Mouse (Mus musculus): ENCODE results near the gene Mcl1.
"Not testable (repeated sequence)": the region's sequence is repeated elsewhere in the genome, so short reads cannot be mapped to it uniquely, and the experiment has no call there.

The Mcl1 gene

GRCm38 (mm10) chr3:95668589-95669308 lies 10.2 kb downstream of the Mcl1 start:
- no peak for DNase-seq

DNA sequence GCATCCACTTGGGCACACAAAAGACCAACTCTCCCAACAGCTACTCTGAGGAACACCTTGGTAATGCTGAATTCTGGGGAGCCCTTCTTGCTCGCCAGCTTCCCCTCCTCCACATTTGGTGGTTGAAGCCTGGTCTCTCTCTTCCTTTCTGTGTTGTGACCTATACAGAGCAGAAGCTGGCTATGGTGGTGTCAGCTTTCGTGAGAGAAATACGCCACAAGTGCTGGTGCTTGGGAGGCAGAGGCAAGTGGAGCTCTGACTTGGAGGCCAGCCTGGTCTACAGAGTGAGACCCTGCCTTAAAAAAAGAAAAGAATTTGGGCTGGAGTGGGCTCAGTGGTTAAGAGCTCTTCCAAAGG lies 10.7 kb downstream of the Mcl1 start:
- DNase-seq = no peak

- not testable (repeated sequence) for DNase-seq
Measured at GRCm38 (mm10) chr3:95670419-95670818, 11.8 kb downstream of the Mcl1 start.

DNA sequence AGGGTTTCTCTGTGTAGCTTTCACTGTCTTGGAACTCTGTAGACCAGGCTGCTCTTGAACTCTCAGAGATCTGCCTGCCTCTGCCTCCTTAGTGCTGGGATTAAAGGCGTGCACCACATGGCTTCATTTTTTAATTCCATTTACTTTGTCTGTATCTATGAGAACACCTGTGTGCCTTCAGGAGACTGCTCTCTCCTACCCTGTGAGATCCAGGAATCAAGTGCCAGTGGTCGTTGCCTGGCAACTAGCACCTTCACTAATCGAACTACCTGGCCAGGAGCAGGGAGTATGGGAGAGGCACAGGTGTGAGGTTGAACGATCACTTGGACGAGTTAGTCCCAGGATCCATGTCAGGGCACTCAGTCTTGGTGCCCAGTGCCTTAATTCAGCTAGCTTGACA lies 12.6 kb downstream of the Mcl1 start:
- DNase-seq = no peak

DNA sequence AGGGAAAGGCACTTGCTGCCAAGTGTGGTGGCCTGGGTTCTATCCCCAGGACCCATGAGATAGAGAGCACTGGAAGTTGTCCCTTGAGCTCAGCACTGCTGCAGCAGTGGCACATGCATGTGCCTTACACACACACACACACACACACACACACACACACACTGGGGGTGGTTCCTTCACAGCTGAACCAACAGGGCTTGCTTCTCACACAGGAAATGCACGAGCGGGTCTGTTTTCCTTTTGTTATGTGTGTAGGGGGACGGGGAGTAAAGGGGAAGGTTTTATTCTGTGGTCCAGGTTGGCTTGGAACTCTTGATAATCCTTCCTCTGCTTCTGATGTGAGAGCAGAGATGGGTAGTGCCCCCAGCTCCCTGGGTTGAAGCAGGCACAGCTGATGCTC lies 13.9 kb downstream of the Mcl1 start:
- DNase-seq = no peak

GRCm38 (mm10) chr3:95672861-95673706 lies 14.5 kb downstream of the Mcl1 start:
- no peak for DNase-seq

GRCm38 (mm10) chr3:95673707-95674211 lies 15.2 kb downstream of the Mcl1 start:
- DNase-seq = no peak

GRCm38 (mm10) chr3:95674236-95674635 lies 15.6 kb downstream of the Mcl1 start:
- DNase-seq = no peak

DNA sequence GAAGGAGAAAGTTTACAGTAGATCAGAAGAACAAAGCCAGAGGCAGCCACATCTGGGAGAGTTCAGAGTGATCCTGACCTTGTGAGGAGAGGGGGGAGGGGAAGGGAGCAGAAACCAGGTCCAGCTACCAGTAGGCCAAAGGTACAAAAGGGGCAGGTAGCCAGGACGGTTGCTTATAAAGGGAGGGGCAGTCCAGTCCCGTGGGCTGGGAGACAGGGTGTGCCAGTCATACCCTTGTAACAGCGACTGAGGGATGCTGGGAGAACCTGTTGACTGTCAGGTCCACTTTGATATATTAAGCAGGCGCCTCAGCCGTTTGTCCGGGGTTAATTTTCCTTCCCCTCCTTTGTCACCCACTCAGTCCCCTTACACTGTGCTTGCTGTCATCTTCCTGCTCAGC lies 16.2 kb downstream of the Mcl1 start:
- no peak for DNase-seq

- peak; percentile 76 to 79 for DNase-seq
Measured at GRCm38 (mm10) chr3:95675301-95676092, 16.9 kb downstream of the Mcl1 start.

DNA sequence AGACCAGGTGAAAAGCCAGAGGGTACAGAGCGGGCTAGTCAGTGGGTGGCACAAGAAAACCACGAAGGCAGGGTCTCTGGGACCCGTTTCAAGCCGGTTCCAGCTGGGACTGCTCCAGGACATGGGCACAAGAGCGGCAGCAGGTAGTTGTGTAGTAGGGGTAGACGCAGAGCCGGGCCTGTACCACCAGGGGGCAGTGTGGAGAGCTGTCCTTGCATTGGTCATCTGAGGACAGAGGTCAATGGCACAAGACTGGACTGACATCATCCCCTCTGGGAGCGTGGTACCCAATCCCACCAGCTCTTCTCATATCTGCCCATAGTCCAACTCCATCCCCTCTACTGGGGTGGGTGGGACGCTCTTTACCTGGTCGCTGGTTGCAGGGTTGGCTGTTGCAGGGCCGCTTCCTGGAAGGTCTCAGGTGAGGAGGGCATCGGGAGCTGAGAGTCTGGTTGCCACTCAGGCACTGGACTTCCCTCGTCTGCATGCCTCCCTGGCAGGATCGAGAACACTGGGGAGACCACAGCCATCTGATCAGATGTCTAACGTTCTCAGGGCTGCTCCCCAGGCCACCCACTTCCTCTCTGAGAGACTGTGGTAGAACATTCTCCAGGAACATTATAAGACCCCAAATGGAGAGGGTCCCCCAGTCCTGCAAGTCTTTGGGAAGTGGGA lies 18.3 kb downstream of the Mcl1 start:
- DNase-seq = peak; percentile 68 to 87

GRCm38 (mm10) chr3:95677420-95678090 lies 19.0 kb downstream of the Mcl1 start:
- no peak for DNase-seq

DNA sequence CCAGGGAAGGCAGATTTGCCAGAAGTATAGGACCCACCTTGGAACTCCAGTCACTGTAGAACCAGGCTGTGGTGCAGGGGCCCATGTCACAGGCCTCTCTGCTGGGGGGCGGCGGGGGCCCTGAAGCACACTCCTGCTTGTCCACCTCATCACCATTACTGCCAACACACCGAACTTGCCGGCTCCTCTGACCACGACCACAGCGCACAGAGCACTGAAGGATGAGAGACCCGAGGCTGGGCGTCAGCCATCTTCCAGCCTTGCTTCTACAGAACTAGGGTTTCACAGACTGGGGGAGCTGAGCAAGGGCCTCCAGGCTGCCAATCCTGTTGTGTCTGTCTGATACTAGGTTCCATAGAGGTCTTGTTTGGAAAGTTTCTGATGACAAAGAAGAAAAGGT lies 21.0 kb downstream of the Mcl1 start:
- DNase-seq = no peak

DNA sequence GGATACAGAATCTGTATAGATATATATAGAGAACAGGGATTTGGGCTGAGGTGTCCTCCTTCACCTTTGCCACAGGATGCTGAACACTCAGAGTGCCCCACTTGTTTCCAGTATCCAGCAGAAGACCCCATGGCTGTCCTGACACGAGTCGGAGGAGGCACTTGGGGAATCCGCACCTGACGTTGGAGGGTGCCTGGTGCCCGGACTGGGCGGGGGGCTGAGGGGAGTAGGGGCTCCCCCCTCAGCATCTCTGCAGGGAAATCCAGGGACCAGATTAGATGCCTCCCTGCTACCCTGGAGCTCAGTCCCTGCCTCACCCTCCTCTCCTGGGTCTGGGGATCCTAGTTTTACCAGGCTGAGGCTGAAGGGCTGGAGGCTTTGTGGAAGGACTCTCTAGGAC lies 22.1 kb downstream of the Mcl1 start:
- DNase-seq = no peak

- DNase-seq = no peak
Measured at GRCm38 (mm10) chr3:95681365-95681764, 22.8 kb downstream of the Mcl1 start.

- no peak for DNase-seq
Measured at GRCm38 (mm10) chr3:95682878-95683277, 24.3 kb downstream of the Mcl1 start.

DNA sequence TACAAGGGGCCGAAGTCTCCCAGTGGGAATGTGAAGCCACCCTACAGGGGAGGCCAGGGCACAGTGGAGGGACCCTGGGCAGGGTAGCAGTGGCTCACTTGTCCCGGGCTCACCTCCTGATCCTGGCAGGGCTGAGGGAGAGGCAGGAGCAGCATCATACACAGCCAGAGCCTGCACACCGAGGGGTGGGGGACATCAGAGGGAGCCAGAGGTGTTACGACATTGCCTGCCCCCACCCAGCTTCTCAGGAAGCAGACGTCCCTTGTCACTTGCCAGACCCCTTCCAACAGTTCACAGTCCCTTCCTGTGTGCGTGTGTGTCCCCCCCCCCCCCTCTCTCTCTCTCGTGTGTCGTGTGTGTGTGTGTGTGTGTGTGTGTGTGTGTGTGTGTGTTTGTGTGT lies 26.3 kb downstream of the Mcl1 start:
- DNase-seq = no peak

GRCm38 (mm10) chr3:95685301-95685700 lies 26.7 kb downstream of the Mcl1 start:
- DNase-seq = no peak

DNA sequence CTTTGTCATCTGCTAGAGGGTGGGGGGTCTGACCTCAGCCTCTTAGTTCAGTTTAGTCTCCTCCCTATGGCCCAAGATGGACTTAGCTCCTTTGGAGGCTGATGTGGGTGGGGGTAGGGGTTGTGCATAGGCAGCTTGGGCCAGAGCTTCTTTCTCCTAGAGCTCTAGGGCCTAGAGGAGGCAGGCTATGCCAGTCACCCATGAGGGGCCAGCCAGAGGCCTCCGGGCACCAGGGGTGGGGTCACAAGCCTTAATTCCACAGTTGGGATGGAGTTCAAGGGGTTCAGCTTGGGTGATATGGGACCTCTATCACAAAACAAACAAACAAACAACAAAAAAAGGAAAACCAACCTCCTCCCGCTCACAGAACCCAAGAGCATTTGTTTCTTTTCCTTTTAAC lies 27.1 kb downstream of the Mcl1 start:
- no peak for DNase-seq

DNA sequence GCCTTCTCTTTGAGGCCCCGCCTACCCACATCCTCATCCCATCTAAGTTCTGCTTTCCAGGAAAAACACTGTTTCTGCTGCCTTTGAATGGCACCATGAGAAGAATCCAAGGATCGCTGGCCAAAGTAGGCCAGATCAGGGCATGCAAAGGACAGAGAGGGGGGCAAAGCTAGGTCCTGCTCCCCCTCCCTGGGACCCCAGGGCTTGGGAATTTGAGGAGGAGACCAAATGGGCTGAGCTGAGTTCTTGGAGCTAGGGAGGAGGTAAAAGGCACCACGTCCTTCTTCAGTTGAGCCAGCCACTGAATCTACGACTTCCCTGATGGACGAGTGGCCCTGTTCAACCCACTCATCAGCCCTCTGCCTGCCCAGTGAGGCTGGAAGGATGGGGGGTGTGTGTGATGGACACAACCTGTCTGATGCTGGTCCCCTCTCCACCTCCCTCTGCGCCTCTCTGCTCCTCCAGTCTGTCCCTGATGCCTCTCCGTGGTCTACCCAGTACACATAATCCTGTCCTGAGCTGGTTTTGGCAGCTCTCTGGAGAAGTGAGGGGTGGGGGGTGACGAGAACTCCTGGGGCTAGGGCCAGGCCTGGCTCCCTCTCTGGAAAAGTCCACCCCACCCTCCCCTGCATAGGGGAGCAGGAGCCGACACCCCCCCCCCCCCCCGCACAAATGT lies 28.0 kb downstream of the Mcl1 start:
- no peak for DNase-seq

- no peak for DNase-seq
Measured at GRCm38 (mm10) chr3:95687168-95687523, 28.6 kb downstream of the Mcl1 start.
